Mouse (Mus musculus) forebrain, embryonic 11.5 days (tissue): ENCODE results near the gene 2700049A03Rik. TPM values are rescaled to one million over a fixed set of nuclear protein-coding genes. Genes with fewer than 3 reads are reported as not detected.

ENCODE experiments used
- ATAC-seq: fragments of 200-750 bp; cut with Nextera tagmentation; replicated peaks from 2 replicates; pipeline ENCODE4 v1.8.0; 2017; ENCODE audit warnings: moderate TSS enrichment; ENCODE audit not compliant: low FRiP score
- DNase-seq: peaks from one replicate; pipeline ENCODE4 v3.0.0-alpha.2; 2017; ENCODE audit warnings: low spot score
- H3K27ac ChIP-seq: fragments of 300-500 bp; sonication (generic); 2 replicates; pipeline ENCODE4 v1.5.1; 2014; ENCODE audit warnings: low read depth, low read length
- H3K27me3 ChIP-seq: fragments of 300-500 bp; sonication (generic); 2 replicates; pipeline ENCODE4 v1.6.1; 2014; ENCODE audit warnings: mild to moderate bottlenecking, low read length, mixed read lengths; ENCODE audit not compliant: control insufficient read depth, insufficient read depth
- H3K36me3 ChIP-seq: fragments of 300-500 bp; sonication (generic); 2 replicates; pipeline ENCODE4 v1.6.1; 2014; ENCODE audit warnings: mild to moderate bottlenecking, low read length, moderate library complexity, mixed read lengths; ENCODE audit not compliant: control insufficient read depth, insufficient read depth
- H3K4me1 ChIP-seq: fragments of 300-500 bp; sonication (generic); replicated peaks from 2 replicates; pipeline ENCODE4 v1.6.1; 2014; ENCODE audit warnings: low read length, mixed read lengths; ENCODE audit not compliant: control insufficient read depth, insufficient read depth
- H3K4me2 ChIP-seq: fragments of 300-500 bp; sonication (generic); 2 replicates; pipeline ENCODE4 v1.6.1; 2014; ENCODE audit warnings: low read depth, mild to moderate bottlenecking, low read length, moderate library complexity, mixed read lengths; ENCODE audit not compliant: severe bottlenecking
- H3K4me3 ChIP-seq: fragments of 300-500 bp; sonication (generic); 2 replicates; pipeline ENCODE4 v1.5.1; 2014; ENCODE audit warnings: low read depth, low read length
- H3K9ac ChIP-seq: fragments of 300-500 bp; sonication (generic); 2 replicates; pipeline ENCODE4 v1.6.1; 2014; ENCODE audit warnings: low read length
- H3K9me3 ChIP-seq: fragments of 300-500 bp; sonication (generic); 2 replicates; pipeline ENCODE4 v1.6.1; 2016; ENCODE audit warnings: low read length, mixed read lengths; ENCODE audit not compliant: control insufficient read depth
- WGBS: fragments of 180-500 bp; shearing (Covaris S2); extraction: QIAGEN DNeasy Blood & Tissue Kit; methylation state at CpG from one replicate; pipeline ENCODE4 v1.1.7; 2014; 5-methylcytosine and 5-hydroxymethylcytosine counted together
- polyA plus RNA-seq: library from polyadenylated mRNA; unstranded; fragments of >200 nt; fragmentation: Nextera tagmentation; extraction: Ambion mirVana; gene quantifications from 2 replicates; pipeline ENCODE4 v1.2.1, GENCODE M21; 2014

2700049A03Rik gene
- polyA plus RNA-seq, 1 experiment from 2014 or later: 19.0 TPM

GRCm38 (mm10) chr12:71149456-71149855 lies 12.8 kb downstream of the 2700049A03Rik start:
- peaks cover 7% of the 10 kb centered on the region; the same call in 1 of the 2 replicates for H3K36me3 ChIP-seq
- no peaks in the 10 kb centered on the region for H3K4me1 ChIP-seq
- ATAC-seq (no peak), DNase-seq (no peak)
- H3K9ac ChIP-seq: no peak overlapping the region
- no peak overlapping the region for H3K4me2 ChIP-seq
- H3K27ac ChIP-seq: no peak overlapping the region
- 93% methylated on average over 6 of the region's 6 CpGs for WGBS
- H3K27me3 ChIP-seq: no peaks in the 10 kb centered on the region
- no peak overlapping the region for H3K4me3 ChIP-seq
- H3K9me3 ChIP-seq: no peaks in the 10 kb centered on the region

- ATAC-seq: no peak
- Histone ChIP-seq H3K9ac (no peak overlapping the region), H3K27me3 (no peaks in the 10 kb centered on the region), H3K36me3 (peaks cover 10% of the 10 kb centered on the region; the same call in 1 of the 2 replicates), H3K27ac (no peak overlapping the region), H3K4me3 (no peak overlapping the region), H3K9me3 (no peaks in the 10 kb centered on the region), H3K4me2 (no peak overlapping the region), H3K4me1 (no peaks in the 10 kb centered on the region)
- 94% methylated on average over 8 of the region's 8 CpGs for WGBS
- DNase-seq: no peak
Observed at GRCm38 (mm10) chr12:71150167-71150566, 13.5 kb downstream of the 2700049A03Rik start.

DNA sequence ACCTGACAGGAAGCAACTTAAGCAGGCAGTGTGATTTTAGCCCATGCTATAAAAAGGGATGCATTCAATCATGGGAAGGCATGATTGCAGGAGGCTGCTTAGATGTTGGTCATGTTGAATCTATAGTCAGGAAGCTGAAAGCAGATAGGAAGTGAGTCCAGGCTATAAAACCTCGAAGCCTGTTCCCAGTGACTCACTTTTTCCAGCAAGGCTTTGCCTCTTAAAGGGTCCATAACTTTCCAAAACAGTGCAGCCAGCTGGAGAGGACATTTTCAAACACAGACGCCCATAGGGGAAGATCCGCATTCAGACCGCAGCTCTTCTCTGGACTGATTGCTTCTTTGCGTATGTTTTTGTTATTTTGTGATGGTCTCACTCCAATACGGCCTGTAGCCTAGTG lies 18.3 kb downstream of the 2700049A03Rik start:
- Histone ChIP-seq H3K4me2 (no peak overlapping the region), H3K27ac (no peak overlapping the region), H3K9ac (no peak overlapping the region), H3K36me3 (peaks cover 12% of the 10 kb centered on the region; the same call in 1 of the 2 replicates), H3K9me3 (no peaks in the 10 kb centered on the region), H3K27me3 (no peaks in the 10 kb centered on the region), H3K4me3 (no peak overlapping the region), H3K4me1 (no peaks in the 10 kb centered on the region)
- 94% methylated on average over 6 of the region's 6 CpGs for WGBS
- ATAC-seq: no peak
- DNase-seq: no peak

GRCm38 (mm10) chr12:71157974-71158373 lies 21.3 kb downstream of the 2700049A03Rik start:
- no peak overlapping the region for H3K4me3 ChIP-seq
- no peak for ATAC-seq
- no peaks in the 10 kb centered on the region for H3K27me3 ChIP-seq
- WGBS: 87% methylated on average over 6 of the region's 6 CpGs
- H3K4me1 ChIP-seq: no peaks in the 10 kb centered on the region
- no peak overlapping the region for H3K9ac ChIP-seq
- no peak for DNase-seq
- H3K27ac ChIP-seq: no peak overlapping the region
- H3K9me3 ChIP-seq: no peaks in the 10 kb centered on the region
- peaks cover 17% of the 10 kb centered on the region for H3K36me3 ChIP-seq
- no peak overlapping the region for H3K4me2 ChIP-seq

DNA sequence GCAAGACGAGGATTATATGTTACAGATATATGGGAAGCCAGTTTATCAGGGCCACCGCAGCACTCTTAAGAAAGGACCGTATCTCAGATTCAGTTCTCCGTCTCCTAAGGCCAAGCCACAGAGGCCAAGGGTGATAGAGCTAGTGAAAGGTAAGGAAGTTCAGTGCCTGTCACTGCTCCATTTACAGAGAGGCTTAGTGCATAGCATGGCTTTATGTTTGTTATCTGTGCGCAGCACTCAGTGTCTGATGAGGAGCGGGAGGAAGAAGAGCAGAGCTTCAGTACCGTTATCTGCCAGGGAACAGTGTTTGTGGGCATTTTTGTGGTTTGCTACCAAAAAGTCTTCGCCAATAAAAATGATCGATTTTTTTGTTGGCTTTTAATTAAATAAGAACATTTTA lies 27.8 kb downstream of the 2700049A03Rik start:
- Histone ChIP-seq H3K9ac (no peak overlapping the region), H3K9me3 (no peaks in the 10 kb centered on the region), H3K27ac (no peak overlapping the region), H3K36me3 (peaks cover 6% of the 10 kb centered on the region), H3K27me3 (no peaks in the 10 kb centered on the region), H3K4me2 (no peak overlapping the region), H3K4me3 (no peak overlapping the region), H3K4me1 (no peaks in the 10 kb centered on the region)
- 93% methylated on average over 9 of the region's 9 CpGs for WGBS
- DNase-seq: no peak
- ATAC-seq: no peak

- Histone ChIP-seq H3K27me3 (no peaks in the 10 kb centered on the region), H3K9ac (no peak overlapping the region), H3K36me3 (no peaks in the 10 kb centered on the region; the same call in 1 of the 2 replicates), H3K27ac (no peak overlapping the region), H3K4me2 (no peak overlapping the region), H3K9me3 (no peaks in the 10 kb centered on the region), H3K4me1 (no peaks in the 10 kb centered on the region), H3K4me3 (no peak overlapping the region)
- ATAC-seq: no peak
- no peak for DNase-seq
- WGBS: 87% methylated on average over 1 of the region's 1 CpGs
Observed at GRCm38 (mm10) chr12:71169911-71170310, 33.3 kb downstream of the 2700049A03Rik start.

DNA sequence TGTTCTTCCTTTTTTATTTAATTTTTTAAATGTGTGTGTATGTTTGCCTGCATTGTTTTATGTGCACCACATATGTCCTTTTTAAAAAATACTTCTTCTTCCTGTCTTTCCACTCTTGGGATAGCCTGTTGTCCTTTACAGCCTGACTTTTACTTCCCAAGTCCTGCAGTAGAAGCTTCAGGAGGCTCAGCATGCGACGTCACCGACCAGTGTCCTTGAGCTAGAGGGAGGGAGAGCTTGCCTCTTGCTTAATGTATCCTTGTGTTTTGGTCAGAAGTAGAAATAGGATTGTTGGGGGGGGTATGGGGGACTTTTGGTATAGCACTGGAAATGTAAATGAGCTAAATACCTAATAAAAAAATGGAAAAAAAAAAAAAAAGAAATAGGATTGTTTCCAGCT lies 47.1 kb downstream of the 2700049A03Rik start:
- DNase-seq (no peak), ATAC-seq (no peak)
- Histone ChIP-seq H3K4me1 (no peaks in the 10 kb centered on the region), H3K36me3 (peaks cover 14% of the 10 kb centered on the region), H3K9ac (no peak overlapping the region), H3K27me3 (no peaks in the 10 kb centered on the region), H3K4me2 (no peak overlapping the region), H3K27ac (no peak overlapping the region), H3K4me3 (no peak overlapping the region), H3K9me3 (no peaks in the 10 kb centered on the region)
- WGBS: 97% methylated on average over 3 of the region's 3 CpGs

DNA sequence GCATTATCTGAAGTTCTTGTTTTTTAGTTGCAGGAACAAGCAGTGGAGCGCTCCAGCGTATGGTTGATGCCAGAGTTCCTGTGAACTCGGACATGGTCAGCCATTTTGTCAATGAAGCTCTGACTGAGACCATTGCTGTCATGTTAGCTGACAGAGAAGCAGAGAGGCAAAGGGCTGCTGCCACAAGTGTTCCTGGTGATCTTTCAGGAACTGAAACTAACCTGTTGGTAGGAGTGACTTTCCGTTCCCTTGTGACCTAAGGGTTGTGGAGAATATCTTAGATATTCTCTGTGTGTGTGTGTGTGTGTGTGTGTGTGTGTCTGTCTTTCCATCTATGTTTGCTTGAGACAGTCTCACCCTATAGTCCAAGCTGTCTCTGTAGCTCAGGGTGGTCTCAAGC lies 47.7 kb downstream of the 2700049A03Rik start:
- Histone ChIP-seq H3K4me1 (no peaks in the 10 kb centered on the region), H3K9ac (no peak overlapping the region), H3K36me3 (peaks cover 13% of the 10 kb centered on the region), H3K4me2 (no peak overlapping the region), H3K27ac (no peak overlapping the region), H3K9me3 (no peaks in the 10 kb centered on the region), H3K4me3 (no peak overlapping the region), H3K27me3 (no peaks in the 10 kb centered on the region)
- DNase-seq (no peak), ATAC-seq (no peak)
- 98% methylated on average over 4 of the region's 4 CpGs for WGBS

DNA sequence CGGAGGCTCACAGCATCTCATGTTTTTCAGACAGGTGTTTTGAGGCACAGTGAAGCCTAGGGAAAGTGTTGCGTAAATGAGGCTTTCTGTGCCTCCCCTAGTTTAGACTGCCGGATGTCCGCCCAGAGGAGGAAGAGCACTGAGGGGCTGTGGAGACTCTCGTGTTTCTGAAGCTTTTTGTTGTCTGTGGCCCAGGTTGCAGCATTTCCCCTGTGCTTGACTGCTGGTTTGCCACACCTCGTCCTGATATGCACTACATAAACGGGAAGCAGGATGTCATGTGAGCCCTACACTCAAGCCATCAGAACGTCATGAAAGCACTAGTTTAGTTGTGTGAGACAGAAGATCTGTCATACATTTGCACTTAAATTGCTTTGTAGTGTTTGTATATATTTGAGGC lies 56.1 kb downstream of the 2700049A03Rik start:
- H3K9me3 ChIP-seq: no peaks in the 10 kb centered on the region
- H3K4me3 ChIP-seq: no peak overlapping the region
- ATAC-seq (no peak), DNase-seq (no peak)
- H3K27ac ChIP-seq: no peak overlapping the region
- H3K9ac ChIP-seq: no peak overlapping the region
- H3K36me3 ChIP-seq: peaks cover 10% of the 10 kb centered on the region
- H3K4me1 ChIP-seq: no peaks in the 10 kb centered on the region
- no peaks in the 10 kb centered on the region for H3K27me3 ChIP-seq
- 87% methylated on average over 8 of the region's 8 CpGs for WGBS
- H3K4me2 ChIP-seq: no peak overlapping the region
